ENCODE assay signal across 6 mouse cellular contexts in the genomic region with DNA sequence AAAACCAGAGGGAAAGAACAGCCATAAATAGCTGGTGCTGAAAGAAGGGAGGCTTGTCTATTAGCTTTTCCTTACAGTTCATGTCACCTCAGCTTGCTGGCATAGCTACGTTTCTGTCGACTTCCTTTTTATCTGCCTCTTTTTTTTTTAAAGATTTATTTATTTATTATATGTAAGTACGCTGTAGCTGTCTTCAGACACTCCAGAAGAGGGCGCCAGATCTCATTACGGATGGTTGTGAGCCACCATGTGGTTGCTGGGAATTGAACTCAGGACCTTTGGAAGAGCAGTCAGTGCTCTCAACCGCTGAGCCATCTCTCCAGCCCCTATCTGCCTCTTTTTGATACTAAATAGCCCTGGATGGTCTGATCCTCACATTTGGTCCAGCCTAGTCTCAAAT. TPM values are rescaled to one million over a fixed set of nuclear protein-coding genes. Genes with fewer than 3 reads are reported as not detected.
DNase-seq lines count a peak whose midpoint lies in the region; ATAC-seq and TF ChIP-seq lines count a peak whose summit lies in the region.
"Not testable (repeated sequence)": the region's sequence is repeated elsewhere in the genome, so short reads cannot be mapped to it uniquely, and the experiment has no call there.
"Had no signal": no experiment of that assay in that cellular context is flagged by ENCODE, and none has a peak within 500 bp of the region (broad histone marks: within the 10 kb centered on the region; RNA-seq: fewer than 3 reads in every experiment).

No protein-coding gene starts in this region.

- intact Hi-C loops in gastrocnemius, adult 2 months (cut with DNase I) = loop anchor here (10.0 kb wide), 1 partner anchor 517 kb away; a partner anchor contains a TSS

- peak; percentile 42 for TF ChIP-seq CTCF in gastrocnemius, adult 2 months (IDR thresholded peaks at IDR 0.05)
- TF ChIP-seq CTCF in intestine, postnatal 0 days (IDR thresholded peaks at IDR 0.05; ENCODE audit: low read depth) = peak; percentile 10
- TF ChIP-seq CTCF in layer of hippocampus, adult 2 months (conservative IDR thresholded peaks at IDR 0.05) = peak; percentile 53
- peak; percentile 8; the same call in 1 of the 2 replicates for TF ChIP-seq CTCF in liver, postnatal 0 days (IDR thresholded peaks at IDR 0.05; ENCODE audit: low read depth)
- 0 out of 2 replicates have a peak, but pooled peaks have one; percentile 10 for TF ChIP-seq CTCF in stomach, postnatal 0 days (IDR thresholded peaks at IDR 0.05; ENCODE audit: low read depth)

- H3K27ac ChIP-seq in gastrocnemius, adult 2 months; intestine, postnatal 0 days (ENCODE audit: low read depth, low read length); liver, postnatal 0 days (ENCODE audit: low read depth); stomach, postnatal 0 days (replicated peaks): not testable (repeated sequence)
- peak overlapping the region; percentile 37; the same call in 1 of the 2 replicates for H3K27ac ChIP-seq in layer of hippocampus, adult 2 months

- H3K27me3 ChIP-seq in intestine, postnatal 0 days (replicated peaks; ENCODE audit: control insufficient read depth, insufficient read depth, low read length); liver, postnatal 0 days (ENCODE audit: insufficient read depth, low read length); stomach, postnatal 0 days (ENCODE audit: control insufficient read depth, insufficient read depth, low read length): not testable (repeated sequence)

- H3K36me3 ChIP-seq in intestine, postnatal 0 days (ENCODE audit: control insufficient read depth, insufficient read depth) = peaks cover 100% of the 10 kb centered on the region
- peaks cover 99% of the 10 kb centered on the region for H3K36me3 ChIP-seq in liver, postnatal 0 days (replicated peaks; ENCODE audit: insufficient read depth, low read length)
- peaks cover 77% of the 10 kb centered on the region for H3K36me3 ChIP-seq in stomach, postnatal 0 days (ENCODE audit: control insufficient read depth, insufficient read depth, low read length)

- ATAC-seq in intestine, postnatal 0 days; liver, postnatal 0 days; stomach, postnatal 0 days (ENCODE audit: low FRiP score, low TSS enrichment): not testable (repeated sequence)

- H3K9me3 ChIP-seq in intestine, postnatal 0 days (ENCODE audit: control insufficient read depth); liver, postnatal 0 days (ENCODE audit: low read length); stomach, postnatal 0 days (ENCODE audit: control insufficient read depth, low read length): not testable (repeated sequence)

- H3K4me2 ChIP-seq in intestine, postnatal 0 days (replicated peaks; ENCODE audit: low read depth); liver, postnatal 0 days (ENCODE audit: low read depth, low read length); stomach, postnatal 0 days (replicated peaks; ENCODE audit: low read depth): not testable (repeated sequence)

- H3K9ac ChIP-seq in intestine, postnatal 0 days (ENCODE audit: low read depth, low read length); liver, postnatal 0 days (replicated peaks); stomach, postnatal 0 days (ENCODE audit: low read length): not testable (repeated sequence)

- not testable (repeated sequence) for H3K4me1 ChIP-seq in intestine, postnatal 0 days (replicated peaks; ENCODE audit: control insufficient read depth, insufficient read depth, low read length); liver, postnatal 0 days (ENCODE audit: insufficient read depth); stomach, postnatal 0 days (replicated peaks; ENCODE audit: control insufficient read depth, insufficient read depth)

- TF ChIP-seq EP300 in liver, postnatal 0 days (IDR thresholded peaks at IDR 0.05; ENCODE audit: low read depth); stomach, postnatal 0 days (optimal IDR thresholded peaks at IDR 0.05): not testable (repeated sequence)

- WGBS in intestine, postnatal 0 days = 87% methylated on average over 6 of the region's 6 CpGs
- WGBS in liver, postnatal 0 days (ENCODE audit: insufficient replicate concordance) = 85% methylated on average over 6 of the region's 6 CpGs
- 79% methylated on average over 6 of the region's 6 CpGs for WGBS in stomach, postnatal 0 days

- not testable (repeated sequence) for H3K4me3 ChIP-seq in gastrocnemius, adult 2 months; intestine, postnatal 0 days (ENCODE audit: low read depth, low read length); layer of hippocampus, adult 2 months; liver, postnatal 0 days (ENCODE audit: low read depth, low read length); stomach, postnatal 0 days (ENCODE audit: low read depth, low read length)

- DNase-seq in gastrocnemius, adult 2 months; layer of hippocampus, adult 2 months (ENCODE audit: low spot score in 2 of 2); liver, postnatal 0 days; stomach, postnatal 0 days (ENCODE audit: low spot score): not testable (repeated sequence)

RNA-seq across cellular contexts. Expression of a gene that starts 10.3 kb away (rescaled TPM):
- 10 to 100 TPM; 40.3 to 47.4 TPM for total RNA-seq in gastrocnemius, adult 2 months (2021)
- 102 and 114 TPM in 2 replicates for polyA plus RNA-seq in intestine, postnatal 0 days (2015; fragmentation: Nextera tagmentation; extraction: Ambion mirVana)
- 10 to 100 TPM; 70.3 to 75.1 TPM for total RNA-seq in layer of hippocampus, adult 2 months (2021)
- polyA plus RNA-seq in liver, postnatal 0 days (2015; fragmentation: Nextera tagmentation; extraction: Ambion mirVana) = 36.2 and 41.2 TPM in 2 replicates
- polyA plus RNA-seq in stomach, postnatal 0 days (2015; fragmentation: Nextera tagmentation; extraction: Ambion mirVana) = 85.6 and 89.2 TPM in 2 replicates

RNA-seq across cellular contexts. Expression of a gene that starts 10.6 kb away (rescaled TPM):
- total RNA-seq in gastrocnemius, adult 2 months (2021) = 10 to 100 TPM; 52.3 to 62.4 TPM
- 41.6 and 47.7 TPM in 2 replicates for polyA plus RNA-seq in intestine, postnatal 0 days (2015; fragmentation: Nextera tagmentation; extraction: Ambion mirVana)
- total RNA-seq in layer of hippocampus, adult 2 months (2021) = 10 to 100 TPM; 36.4 to 42.9 TPM
- 30.0 and 34.2 TPM in 2 replicates for polyA plus RNA-seq in liver, postnatal 0 days (2015; fragmentation: Nextera tagmentation; extraction: Ambion mirVana)
- 42.7 and 60.3 TPM in 2 replicates for polyA plus RNA-seq in stomach, postnatal 0 days (2015; fragmentation: Nextera tagmentation; extraction: Ambion mirVana)

RNA-seq across cellular contexts. Expression of a gene that starts 26.7 kb away (rescaled TPM):
- total RNA-seq in gastrocnemius, adult 2 months (2021) = 10 to 100 TPM; 20.0 to 24.3 TPM
- 11.3 and 13.0 TPM in 2 replicates for polyA plus RNA-seq in intestine, postnatal 0 days (2015; fragmentation: Nextera tagmentation; extraction: Ambion mirVana)
- 10 to 100 TPM; 45.3 to 49.9 TPM for total RNA-seq in layer of hippocampus, adult 2 months (2021)
- 6.3 and 7.3 TPM in 2 replicates for polyA plus RNA-seq in liver, postnatal 0 days (2015; fragmentation: Nextera tagmentation; extraction: Ambion mirVana)
- 11.7 and 13.0 TPM in 2 replicates for polyA plus RNA-seq in stomach, postnatal 0 days (2015; fragmentation: Nextera tagmentation; extraction: Ambion mirVana)

RNA-seq across cellular contexts. Expression of a gene that starts 26.8 kb away (rescaled TPM):
- 1 to 10 TPM; 4.8 to 5.5 TPM for total RNA-seq in gastrocnemius, adult 2 months (2021)
- polyA plus RNA-seq in intestine, postnatal 0 days (2015; fragmentation: Nextera tagmentation; extraction: Ambion mirVana) = 5.2 and 5.3 TPM in 2 replicates
- 10 to 100 TPM; 61.0 to 64.4 TPM for total RNA-seq in layer of hippocampus, adult 2 months (2021)
- 7.3 and 8.4 TPM in 2 replicates for polyA plus RNA-seq in liver, postnatal 0 days (2015; fragmentation: Nextera tagmentation; extraction: Ambion mirVana)
- polyA plus RNA-seq in stomach, postnatal 0 days (2015; fragmentation: Nextera tagmentation; extraction: Ambion mirVana) = 25.0 and 26.1 TPM in 2 replicates

RNA-seq across cellular contexts. Expression of a gene that starts 28.3 kb away (rescaled TPM):
- over 10,000 TPM in 1 of 2 experiments, 1,000 to 10,000 TPM in 1; 4,293 to 10,756 TPM for total RNA-seq in gastrocnemius, adult 2 months (2021)
- polyA plus RNA-seq in intestine, postnatal 0 days (2015; fragmentation: Nextera tagmentation; extraction: Ambion mirVana) = 928 and 1,046 TPM in 2 replicates
- total RNA-seq in layer of hippocampus, adult 2 months (2021) = 1 to 10 TPM; 5.4 to 6.1 TPM
- polyA plus RNA-seq in liver, postnatal 0 days (2015; fragmentation: Nextera tagmentation; extraction: Ambion mirVana) = 17.3 and 58.9 TPM in 2 replicates
- polyA plus RNA-seq in stomach, postnatal 0 days (2015; fragmentation: Nextera tagmentation; extraction: Ambion mirVana) = 2,018 and 2,237 TPM in 2 replicates
- polyA plus RNA-seq: activated CD4-positive, CD25-positive, alpha-beta regulatory T cell, adult 4 months had no signal
